Mouse (Mus musculus) testis, postnatal 10 days (tissue): Measurements from ENCODE around the gene Sorbs1.

Experiments used
- DNase-seq: peaks from one replicate; pipeline ENCODE4 v3.0.0; 2021; ENCODE audit warnings: low spot score

Sorbs1 gene

GRCm38 (mm10) chr19:40372679-40373078 lies 140.9 kb downstream of the Sorbs1 start:
- no peak for DNase-seq

- DNase-seq: no peak
Measured at GRCm38 (mm10) chr19:40371866-40372265, 141.7 kb downstream of the Sorbs1 start.

GRCm38 (mm10) chr19:40369852-40370811 lies 143.4 kb downstream of the Sorbs1 start:
- peak; percentile 78 for DNase-seq

GRCm38 (mm10) chr19:40368517-40368916 lies 145.1 kb downstream of the Sorbs1 start:
- no peak for DNase-seq

GRCm38 (mm10) chr19:40366163-40366941 lies 147.2 kb downstream of the Sorbs1 start:
- DNase-seq: peak; percentile 71

GRCm38 (mm10) chr19:40365137-40365536 lies 148.4 kb downstream of the Sorbs1 start:
- DNase-seq: no peak

GRCm38 (mm10) chr19:40363447-40363846 lies 150.1 kb downstream of the Sorbs1 start:
- no peak for DNase-seq

- DNase-seq: no peak
Measured at GRCm38 (mm10) chr19:40362203-40362865, 151.2 kb downstream of the Sorbs1 start.

GRCm38 (mm10) chr19:40359712-40360394 lies 153.7 kb downstream of the Sorbs1 start:
- no peak for DNase-seq

- no peak for DNase-seq
Measured at GRCm38 (mm10) chr19:40356536-40357522, 156.8 kb downstream of the Sorbs1 start.

- DNase-seq: no peak
Measured at GRCm38 (mm10) chr19:40355075-40355474, 158.5 kb downstream of the Sorbs1 start.

- no peak for DNase-seq
Measured at GRCm38 (mm10) chr19:40352006-40352405, 161.6 kb downstream of the Sorbs1 start.

- no peak for DNase-seq
Measured at GRCm38 (mm10) chr19:40350835-40351234, 162.7 kb downstream of the Sorbs1 start.

GRCm38 (mm10) chr19:40349713-40350671 lies 163.6 kb downstream of the Sorbs1 start:
- DNase-seq: no peak

GRCm38 (mm10) chr19:40349281-40349680 lies 164.3 kb downstream of the Sorbs1 start:
- DNase-seq: no peak

- no peak for DNase-seq
Measured at GRCm38 (mm10) chr19:40348652-40349051, 164.9 kb downstream of the Sorbs1 start.

- DNase-seq: no peak
Measured at GRCm38 (mm10) chr19:40348175-40348574, 165.4 kb downstream of the Sorbs1 start.

GRCm38 (mm10) chr19:40346908-40347307 lies 166.7 kb downstream of the Sorbs1 start:
- no peak for DNase-seq

- DNase-seq: no peak
Measured at GRCm38 (mm10) chr19:40346232-40346844, 167.2 kb downstream of the Sorbs1 start.
